Mouse (Mus musculus) gastrocnemius, postnatal 10 days (tissue): ENCODE data around the gene Gm11114. TPM values are rescaled to one million over a fixed set of nuclear protein-coding genes. Genes with fewer than 3 reads are reported as not detected.

Experiments used
- DNase-seq: peaks from one replicate; pipeline ENCODE4 v3.0.0; 2021; ENCODE audit warnings: mixed read lengths
- total RNA-seq, 2 experiments: library from RNA; stranded (reverse); gene quantifications; 2 replicates each; pipeline ENCODE4 v1.2.3; 2021

Gm11114 gene
- total RNA-seq, 2 experiments from 2014 or later: not detected

- DNase-seq: no peak
Measured at GRCm38 (mm10) chr9:85357154-85357860, 44.7 kb downstream of the Gm11114 start.

Other genes with a start within 250 kb of the Gm11114 start
- 10 to 100 TPM in 1 of 2 experiments, 1 to 10 TPM in 1; 9.1 to 14.9 TPM for gene Tent5a, start 14.6 kb downstream of the Gm11114 start, total RNA-seq